Mouse (Mus musculus) megakaryocyte-erythroid progenitor cell, adult 5-6 weeks (primary cell): ENCODE results near the gene Lrrc10b. TPM values are rescaled to one million over a fixed set of nuclear protein-coding genes. Genes with fewer than 3 reads are reported as not detected.

Experiments
- ATAC-seq: replicated peaks from 2 replicates; pipeline ENCODE4 v1.8.0; 2016; ENCODE audit warnings: mild to moderate bottlenecking, inconsistent platforms; ENCODE audit not compliant: severe bottlenecking, poor library complexity, low FRiP score, low TSS enrichment
- total RNA-seq, 2 experiments: library from RNA; stranded (forward) in 1 of 2; stranded (reverse) in 1 of 2; fragments of 200-1000, 215-1000 nt in 1 of 2; fragments of >200 nt in 1 of 2; fragmentation: Nextera tagmentation in 1 of 2; gene quantifications; 2 replicates each; pipeline ENCODE4 v1.2.3; 2014 to 2017

Gene Lrrc10b
- total RNA-seq, 2 experiments from 2014 or later: not detected

DNA sequence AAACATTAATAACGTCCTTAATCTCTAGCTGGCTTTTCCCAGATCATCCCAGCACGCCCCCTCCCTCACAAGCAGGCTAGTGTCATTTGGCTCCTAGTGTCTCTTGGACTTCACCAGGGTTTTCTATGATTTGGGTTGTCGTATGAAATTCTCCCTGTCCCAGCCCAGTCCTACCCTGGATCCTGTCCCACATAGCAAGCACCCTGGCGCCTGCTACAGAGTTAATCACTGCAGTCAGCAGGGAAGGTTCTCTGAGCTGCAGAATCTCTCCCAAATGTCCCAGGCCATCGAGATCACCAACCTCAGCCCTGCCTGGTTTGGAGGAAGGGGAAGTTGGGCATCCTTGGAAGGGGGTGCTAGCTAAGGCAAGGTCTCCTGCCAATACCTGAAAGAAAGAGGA is 41.8 kb downstream of the Lrrc10b start:
- ATAC-seq: no peak

DNA sequence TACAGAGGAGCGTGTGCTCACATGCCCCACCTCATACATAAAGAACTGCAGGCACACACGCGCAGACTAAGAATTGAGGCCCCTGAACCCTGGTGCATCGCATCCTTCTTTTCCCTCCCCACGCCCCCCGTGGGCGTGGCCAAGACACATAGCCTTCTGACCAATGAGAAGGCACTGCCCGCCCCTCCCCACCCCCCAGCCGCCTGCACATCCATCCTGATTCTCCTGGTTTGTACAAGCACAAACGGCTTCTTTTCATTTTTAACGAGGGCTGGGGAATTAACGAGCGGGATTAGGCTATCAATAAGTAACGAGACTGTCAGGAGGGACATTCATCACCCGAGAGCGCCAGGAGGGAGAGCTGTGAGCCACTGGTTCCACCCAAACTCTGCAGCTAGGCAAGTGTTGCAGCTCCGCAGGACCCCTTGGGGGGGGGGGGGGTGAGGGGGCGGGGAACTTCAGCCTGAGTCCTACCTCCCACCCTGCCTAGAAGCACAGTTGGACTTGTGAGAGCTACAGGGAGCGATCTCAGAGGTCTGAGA is 43.5 kb downstream of the Lrrc10b start:
- no peak for ATAC-seq

Other genes starting within 250 kb of the Lrrc10b start
- not detected in 2 replicates for gene Myrf, start 216.7 kb downstream of the Lrrc10b start, total RNA-seq (2014; fragmentation: Nextera tagmentation)
- gene Myrf, start 216.7 kb downstream of the Lrrc10b start, total RNA-seq (2017): not detected in 2 replicates
- not detected in 2 replicates for gene Dagla, start 152.6 kb downstream of the Lrrc10b start, total RNA-seq (2014; fragmentation: Nextera tagmentation)
- gene Dagla, start 152.6 kb downstream of the Lrrc10b start, total RNA-seq (2017): not detected in 2 replicates
- not detected in 2 replicates for gene Syt7, start 68.4 kb downstream of the Lrrc10b start, total RNA-seq (2014; fragmentation: Nextera tagmentation)
- not detected in 2 replicates for gene Syt7, start 68.4 kb downstream of the Lrrc10b start, total RNA-seq (2017)
- gene Ppp1r32, start 25.5 kb upstream of the Lrrc10b start, total RNA-seq (2014; fragmentation: Nextera tagmentation): 0.57 TPM in 1 of 2 replicates, not detected in the other
- not detected in 2 replicates for gene Ppp1r32, start 25.5 kb upstream of the Lrrc10b start, total RNA-seq (2017)
- 98.2 and 112 TPM in 2 replicates for gene Cpsf7, start 67.8 kb upstream of the Lrrc10b start, total RNA-seq (2014; fragmentation: Nextera tagmentation)
- 36.3 and 39.4 TPM in 2 replicates for gene Cpsf7, start 67.8 kb upstream of the Lrrc10b start, total RNA-seq (2017)
- gene Sdhaf2, start 68.7 kb upstream of the Lrrc10b start, total RNA-seq (2014; fragmentation: Nextera tagmentation): 71.9 and 73.0 TPM in 2 replicates
- 61.3 and 105 TPM in 2 replicates for gene Sdhaf2, start 68.7 kb upstream of the Lrrc10b start, total RNA-seq (2017)
- 9.0 and 14.9 TPM in 2 replicates for gene Tmem216, start 98.8 kb upstream of the Lrrc10b start, total RNA-seq (2014; fragmentation: Nextera tagmentation)
- 12.2 and 19.9 TPM in 2 replicates for gene Tmem216, start 98.8 kb upstream of the Lrrc10b start, total RNA-seq (2017)
- 17.7 and 27.3 TPM in 2 replicates for gene Cyb561a3, start 119.7 kb upstream of the Lrrc10b start, total RNA-seq (2014; fragmentation: Nextera tagmentation)
- 7.6 and 11.9 TPM in 2 replicates for gene Cyb561a3, start 119.7 kb upstream of the Lrrc10b start, total RNA-seq (2017)
- 24.4 and 51.9 TPM in 2 replicates for gene Tmem138, start 119.9 kb upstream of the Lrrc10b start, total RNA-seq (2014; fragmentation: Nextera tagmentation)
- gene Tmem138, start 119.9 kb upstream of the Lrrc10b start, total RNA-seq (2017): 7.2 and 8.8 TPM in 2 replicates
- 229 and 288 TPM in 2 replicates for gene Ddb1, start 147.9 kb upstream of the Lrrc10b start, total RNA-seq (2014; fragmentation: Nextera tagmentation)
- gene Ddb1, start 147.9 kb upstream of the Lrrc10b start, total RNA-seq (2017): 535 and 656 TPM in 2 replicates
- 9.0 and 9.6 TPM in 2 replicates for gene Tkfc, start 148.2 kb upstream of the Lrrc10b start, total RNA-seq (2014; fragmentation: Nextera tagmentation)
- gene Tkfc, start 148.2 kb upstream of the Lrrc10b start, total RNA-seq (2017): 1.9 and 4.2 TPM in 2 replicates
- gene Vwce, start 176.7 kb upstream of the Lrrc10b start, total RNA-seq (2014; fragmentation: Nextera tagmentation): 0.90 and 0.99 TPM in 2 replicates
- gene Vwce, start 176.7 kb upstream of the Lrrc10b start, total RNA-seq (2017): not detected in 2 replicates
- gene Pga5, start 220.6 kb upstream of the Lrrc10b start, total RNA-seq (2014; fragmentation: Nextera tagmentation): not detected in 2 replicates
- not detected in 2 replicates for gene Pga5, start 220.6 kb upstream of the Lrrc10b start, total RNA-seq (2017)
- 18.3 and 20.2 TPM in 2 replicates for gene Vps37c, start 231.3 kb upstream of the Lrrc10b start, total RNA-seq (2014; fragmentation: Nextera tagmentation)
- 6.9 and 7.8 TPM in 2 replicates for gene Vps37c, start 231.3 kb upstream of the Lrrc10b start, total RNA-seq (2017)